Mouse (Mus musculus): Measurements from ENCODE around the gene Cdh16. TPM values are rescaled to one million over a fixed set of nuclear protein-coding genes. Genes with fewer than 3 reads are reported as not detected.
"Not testable (repeated sequence)": the region's sequence is repeated elsewhere in the genome, so short reads cannot be mapped to it uniquely, and the experiment has no call there.

The Cdh16 gene
- polyA plus RNA-seq (2015; fragmentation: Nextera tagmentation; extraction: Ambion mirVana): 0.08 and 0.18 TPM in 2 replicates

- H3K36me3 ChIP-seq (replicated peaks): no peaks in the 10 kb centered on the region
- H3K27ac ChIP-seq (replicated peaks): no peak within 1 kb of the TSS
- no peak within 1 kb of the TSS for H3K9ac ChIP-seq
- WGBS (ENCODE audit: insufficient replicate concordance): 48% methylated on average over 6 of the region's 6 CpGs
- H3K4me2 ChIP-seq: no peak within 1 kb of the TSS
- ATAC-seq (ENCODE audit: insufficient read depth): no peak
- no peak within 1 kb of the TSS for H3K4me3 ChIP-seq (replicated peaks)
- no peaks in the 10 kb centered on the region for H3K4me1 ChIP-seq (replicated peaks)
- H3K27me3 ChIP-seq: peaks cover 3% of the 10 kb centered on the region; the same call in 1 of the 2 replicates
- H3K9me3 ChIP-seq (replicated peaks): no peaks in the 10 kb centered on the region
Measured at GRCm38 (mm10) chr8:104624161-104624560, at the start of gene Cdh16. TSS of gene Cdh16 (minus strand) at chr8:104624396.

- 61% methylated on average over 4 of the region's 4 CpGs for WGBS (ENCODE audit: insufficient replicate concordance)
- Histone ChIP-seq H3K27me3 (no peaks in the 10 kb centered on the region), H3K4me3 (replicated peaks) (no peak overlapping the region), H3K4me1 (replicated peaks) (no peaks in the 10 kb centered on the region), H3K4me2 (no peak overlapping the region), H3K9ac (no peak overlapping the region), H3K27ac (replicated peaks) (no peak overlapping the region), H3K36me3 (replicated peaks) (no peaks in the 10 kb centered on the region), H3K9me3 (replicated peaks) (no peaks in the 10 kb centered on the region)
- ATAC-seq (ENCODE audit: insufficient read depth): no peak
Measured at GRCm38 (mm10) chr8:104655614-104656013, 31.4 kb upstream of the Cdh16 start.

- WGBS (ENCODE audit: insufficient replicate concordance): 4% methylated on average over 3 of the region's 3 CpGs
- H3K9ac ChIP-seq: no peak overlapping the region
- H3K9me3 ChIP-seq (replicated peaks): no peaks in the 10 kb centered on the region
- no peak overlapping the region for H3K4me2 ChIP-seq
- no peak for ATAC-seq (ENCODE audit: insufficient read depth)
- H3K27me3 ChIP-seq: no peaks in the 10 kb centered on the region
- no peaks in the 10 kb centered on the region for H3K4me1 ChIP-seq (replicated peaks)
- H3K36me3 ChIP-seq (replicated peaks): no peaks in the 10 kb centered on the region
- no peak overlapping the region for H3K4me3 ChIP-seq (replicated peaks)
- no peak overlapping the region for H3K27ac ChIP-seq (replicated peaks)
Measured at GRCm38 (mm10) chr8:104654984-104655383, 30.8 kb upstream of the Cdh16 start.

- not testable (repeated sequence) for H3K9me3 ChIP-seq (replicated peaks); H3K4me2 ChIP-seq; H3K4me3 ChIP-seq (replicated peaks); ATAC-seq (ENCODE audit: insufficient read depth); H3K27me3 ChIP-seq; H3K27ac ChIP-seq (replicated peaks); H3K36me3 ChIP-seq (replicated peaks); H3K9ac ChIP-seq
- WGBS (ENCODE audit: insufficient replicate concordance): 58% methylated on average over 3 of the region's 3 CpGs
- H3K4me1 ChIP-seq (replicated peaks): peaks cover 22% of the 10 kb centered on the region
Measured at GRCm38 (mm10) chr8:104644187-104644586, 20.0 kb upstream of the Cdh16 start.

GRCm38 (mm10) chr8:104642324-104642654 is 18.1 kb upstream of the Cdh16 start:
- H3K9ac ChIP-seq: peak overlapping the region; percentile 71
- H3K9me3 ChIP-seq (replicated peaks): no peaks in the 10 kb centered on the region
- H3K4me2 ChIP-seq: peak overlapping the region; percentile 87
- peaks cover 25% of the 10 kb centered on the region for H3K4me1 ChIP-seq (replicated peaks)
- no peak for ATAC-seq (ENCODE audit: insufficient read depth)
- 84% methylated on average over 6 of the region's 6 CpGs for WGBS (ENCODE audit: insufficient replicate concordance)
- peak overlapping the region; percentile 73 for H3K4me3 ChIP-seq (replicated peaks)
- no peaks in the 10 kb centered on the region for H3K27me3 ChIP-seq
- peak overlapping the region; percentile 74; the same call in 1 of the 2 replicates for H3K27ac ChIP-seq (replicated peaks)
- H3K36me3 ChIP-seq (replicated peaks): peaks cover 20% of the 10 kb centered on the region; the same call in 1 of the 2 replicates

GRCm38 (mm10) chr8:104641426-104642323 is 17.5 kb upstream of the Cdh16 start, which contains the start of gene Ciao2b:
TSS of gene Ciao2b (minus strand) at chr8:104641965.
- peak; percentile 93 for ATAC-seq (ENCODE audit: insufficient read depth)
- H3K36me3 ChIP-seq (replicated peaks): peaks cover 20% of the 10 kb centered on the region; the same call in 1 of the 2 replicates
- WGBS (ENCODE audit: insufficient replicate concordance): under 1% methylated on average over 66 of the region's 66 CpGs
- peak within 1 kb of the TSS; percentile 87 for H3K4me2 ChIP-seq
- peaks cover 25% of the 10 kb centered on the region for H3K4me1 ChIP-seq (replicated peaks)
- H3K9me3 ChIP-seq (replicated peaks): no peaks in the 10 kb centered on the region
- H3K27me3 ChIP-seq: no peaks in the 10 kb centered on the region
- peak within 1 kb of the TSS; percentile 73 for H3K4me3 ChIP-seq (replicated peaks)
- peak within 1 kb of the TSS; percentile 74 for H3K27ac ChIP-seq (replicated peaks)
- H3K9ac ChIP-seq: peak within 1 kb of the TSS; percentile 71

GRCm38 (mm10) chr8:104640831-104641370 is 16.7 kb upstream of the Cdh16 start:
- Histone ChIP-seq H3K27me3 (no peaks in the 10 kb centered on the region), H3K27ac (replicated peaks) (peak overlapping the region; percentile 74), H3K4me3 (replicated peaks) (peak overlapping the region; percentile 73), H3K9me3 (replicated peaks) (no peaks in the 10 kb centered on the region), H3K4me2 (peak overlapping the region; percentile 87), H3K9ac (peak overlapping the region; percentile 71), H3K4me1 (replicated peaks) (peaks cover 25% of the 10 kb centered on the region), H3K36me3 (replicated peaks) (peaks cover 20% of the 10 kb centered on the region; the same call in 1 of the 2 replicates)
- ATAC-seq (ENCODE audit: insufficient read depth): no peak
- 6% methylated on average over 25 of the region's 25 CpGs for WGBS (ENCODE audit: insufficient replicate concordance)

- 65% methylated on average over 7 of the region's 7 CpGs for WGBS (ENCODE audit: insufficient replicate concordance)
Measured at GRCm38 (mm10) chr8:104640241-104640640, 16.0 kb upstream of the Cdh16 start.

GRCm38 (mm10) chr8:104638010-104638409 is 13.8 kb upstream of the Cdh16 start:
- Histone ChIP-seq H3K9me3 (replicated peaks) (no peaks in the 10 kb centered on the region), H3K4me1 (replicated peaks) (peaks cover 25% of the 10 kb centered on the region), H3K27ac (replicated peaks) (no peak overlapping the region), H3K36me3 (replicated peaks) (peaks cover 20% of the 10 kb centered on the region; the same call in 1 of the 2 replicates), H3K4me3 (replicated peaks) (no peak overlapping the region), H3K4me2 (no peak overlapping the region), H3K9ac (no peak overlapping the region), H3K27me3 (no peaks in the 10 kb centered on the region)
- ATAC-seq (ENCODE audit: insufficient read depth): no peak
- WGBS (ENCODE audit: insufficient replicate concordance): 65% methylated on average over 6 of the region's 6 CpGs

More at GRCm38 (mm10) chr8:104640241-104640640, 16.0 kb upstream of the Cdh16 start:
- Histone ChIP-seq H3K9me3 (replicated peaks) (no peaks in the 10 kb centered on the region), H3K27me3 (no peaks in the 10 kb centered on the region), H3K36me3 (replicated peaks) (peaks cover 20% of the 10 kb centered on the region; the same call in 1 of the 2 replicates), H3K9ac (peak overlapping the region; percentile 71), H3K27ac (replicated peaks) (no peak overlapping the region), H3K4me1 (replicated peaks) (peaks cover 25% of the 10 kb centered on the region), H3K4me2 (peak overlapping the region; percentile 87), H3K4me3 (replicated peaks) (peak overlapping the region; percentile 73)
- no peak for ATAC-seq (ENCODE audit: insufficient read depth)

- peaks cover 25% of the 10 kb centered on the region for H3K27me3 ChIP-seq
- no peak overlapping the region for H3K9ac ChIP-seq
- WGBS (ENCODE audit: insufficient replicate concordance): 51% methylated on average over 3 of the region's 3 CpGs
- H3K4me1 ChIP-seq (replicated peaks): peaks cover 20% of the 10 kb centered on the region
- no peaks in the 10 kb centered on the region for H3K9me3 ChIP-seq (replicated peaks)
- H3K36me3 ChIP-seq (replicated peaks): peaks cover 20% of the 10 kb centered on the region; the same call in 1 of the 2 replicates
- H3K27ac ChIP-seq (replicated peaks): no peak overlapping the region
- no peak overlapping the region for H3K4me2 ChIP-seq
- no peak overlapping the region for H3K4me3 ChIP-seq (replicated peaks)
- no peak for ATAC-seq (ENCODE audit: insufficient read depth)
Measured at GRCm38 (mm10) chr8:104635004-104635710, 11.0 kb upstream of the Cdh16 start.
